Mouse (Mus musculus) layer of hippocampus, postnatal 36 days (tissue): ENCODE results near the gene Gpr155. TPM values are rescaled to one million over a fixed set of nuclear protein-coding genes. Genes with fewer than 3 reads are reported as not detected.
A peak's percentile ranks its signal among the peaks of the same experiment; 100 is the strongest.

Experiments used
- DNase-seq, 2 experiments: peaks; one replicate each; pipeline ENCODE4 v3.0.0; 2022
- total RNA-seq, 2 experiments: library from RNA; stranded (reverse); gene quantifications; 2 replicates each; pipeline ENCODE4 v1.2.3; 2021

Gpr155 gene
- total RNA-seq, 2 experiments from 2014 or later: 64.7 to 65.3 TPM

- DNase-seq: no peak
Measured at GRCm38 (mm10) chr2:73319218-73319617, 67.2 kb downstream of the Gpr155 start.

GRCm38 (mm10) chr2:73317426-73317825, 68.9 kb downstream of the Gpr155 start:
- DNase-seq: no peak

- DNase-seq: no peak
Measured at GRCm38 (mm10) chr2:73314311-73314710, 72.1 kb downstream of the Gpr155 start.

GRCm38 (mm10) chr2:73313117-73313501, 73.3 kb downstream of the Gpr155 start:
- DNase-seq: peak; percentile 24 to 31

- DNase-seq: peak; percentile 92 to 93
Measured at GRCm38 (mm10) chr2:73312152-73313116, 73.9 kb downstream of the Gpr155 start, which contains the start of the genes Scrn3 and Cir1. Gene Scrn3, plus strand, starts transcription at chr2:73312601. Gene Cir1, minus strand, starts transcription at chr2:73312701.

- no peak for DNase-seq
Measured at GRCm38 (mm10) chr2:73306006-73306405, 80.4 kb downstream of the Gpr155 start.

GRCm38 (mm10) chr2:73304506-73304905, 81.9 kb downstream of the Gpr155 start:
- no peak for DNase-seq

GRCm38 (mm10) chr2:73302722-73303121, 83.7 kb downstream of the Gpr155 start:
- DNase-seq: no peak

- no peak for DNase-seq
Measured at GRCm38 (mm10) chr2:73301979-73302378, 84.4 kb downstream of the Gpr155 start.

GRCm38 (mm10) chr2:73298841-73299240, 87.5 kb downstream of the Gpr155 start:
- DNase-seq: no peak

- no peak for DNase-seq
Measured at GRCm38 (mm10) chr2:73298154-73298553, 88.2 kb downstream of the Gpr155 start.

GRCm38 (mm10) chr2:73295023-73295422, 91.3 kb downstream of the Gpr155 start:
- DNase-seq: no peak

Other genes starting within 250 kb of the Gpr155 start
- gene Ola1, start 167.6 kb downstream of the Gpr155 start, total RNA-seq: 100 to 1,000 TPM; 119 to 126 TPM
- 1 to 10 TPM; 3.6 to 4.1 TPM for gene Sp9, start 114.6 kb downstream of the Gpr155 start, total RNA-seq
- gene Scrn3, start 74.0 kb downstream of the Gpr155 start, total RNA-seq: 10 to 100 TPM; 22.8 to 23.9 TPM
- gene Cir1, start 73.9 kb downstream of the Gpr155 start, total RNA-seq: 10 to 100 TPM; 26.0 to 27.3 TPM
- gene Wipf1, start 143.2 kb upstream of the Gpr155 start, total RNA-seq: 1 to 10 TPM; 7.9 to 9.0 TPM
- gene Chrna1, start 193.8 kb upstream of the Gpr155 start, total RNA-seq: under 1 TPM; 0.33 to 0.40 TPM